Mouse (Mus musculus) neural tube, embryonic 12.5 days (tissue): ENCODE results near the gene Rcor1. TPM values are rescaled to one million over a fixed set of nuclear protein-coding genes. Genes with fewer than 3 reads are reported as not detected.

Source experiments
- ATAC-seq: fragments of 200-750 bp; cut with Nextera tagmentation; 2 replicates; pipeline ENCODE4 v1.8.0; 2017; ENCODE audit warnings: low read depth, mild to moderate bottlenecking, moderate TSS enrichment, moderate library complexity; ENCODE audit not compliant: low FRiP score
- H3K27ac ChIP-seq: fragments of 300-500 bp; sonication (generic); 2 replicates; pipeline ENCODE4 v1.5.1; 2016
- H3K27me3 ChIP-seq: fragments of 300-500 bp; sonication (generic); replicated peaks from 2 replicates; pipeline ENCODE4 v1.6.1; 2016; ENCODE audit warnings: mild to moderate bottlenecking
- H3K36me3 ChIP-seq: fragments of 300-500 bp; sonication (generic); 2 replicates; pipeline ENCODE4 v1.6.1; 2016; ENCODE audit warnings: mild to moderate bottlenecking
- H3K4me1 ChIP-seq: fragments of 300-500 bp; sonication (generic); 2 replicates; pipeline ENCODE4 v1.6.1; 2016
- H3K4me2 ChIP-seq: fragments of 300-500 bp; sonication (generic); replicated peaks from 2 replicates; pipeline ENCODE4 v1.6.1; 2016; ENCODE audit warnings: mild to moderate bottlenecking
- H3K4me3 ChIP-seq: fragments of 300-500 bp; sonication (generic); 2 replicates; pipeline ENCODE4 v1.5.1; 2016
- H3K9ac ChIP-seq: fragments of 300-500 bp; sonication (generic); 2 replicates; pipeline ENCODE4 v1.6.1; 2016; ENCODE audit warnings: mild to moderate bottlenecking
- H3K9me3 ChIP-seq: fragments of 300-500 bp; sonication (generic); 2 replicates; pipeline ENCODE4 v1.6.1; 2016; ENCODE audit warnings: mild to moderate bottlenecking
- WGBS: fragments of 180-500 bp; shearing (Covaris S2); methylation state at CpG from one replicate; pipeline ENCODE4 v1.1.7; 2016; 5-methylcytosine and 5-hydroxymethylcytosine counted together
- polyA plus RNA-seq: library from polyadenylated mRNA; unstranded; fragments of >200 nt; fragmentation: Nextera tagmentation; extraction: Ambion mirVana; gene quantifications from 2 replicates; pipeline ENCODE4 v1.2.1, GENCODE M21; 2016

Gene Rcor1
- polyA plus RNA-seq, 1 experiment from 2014 or later: 7.9 TPM

DNA sequence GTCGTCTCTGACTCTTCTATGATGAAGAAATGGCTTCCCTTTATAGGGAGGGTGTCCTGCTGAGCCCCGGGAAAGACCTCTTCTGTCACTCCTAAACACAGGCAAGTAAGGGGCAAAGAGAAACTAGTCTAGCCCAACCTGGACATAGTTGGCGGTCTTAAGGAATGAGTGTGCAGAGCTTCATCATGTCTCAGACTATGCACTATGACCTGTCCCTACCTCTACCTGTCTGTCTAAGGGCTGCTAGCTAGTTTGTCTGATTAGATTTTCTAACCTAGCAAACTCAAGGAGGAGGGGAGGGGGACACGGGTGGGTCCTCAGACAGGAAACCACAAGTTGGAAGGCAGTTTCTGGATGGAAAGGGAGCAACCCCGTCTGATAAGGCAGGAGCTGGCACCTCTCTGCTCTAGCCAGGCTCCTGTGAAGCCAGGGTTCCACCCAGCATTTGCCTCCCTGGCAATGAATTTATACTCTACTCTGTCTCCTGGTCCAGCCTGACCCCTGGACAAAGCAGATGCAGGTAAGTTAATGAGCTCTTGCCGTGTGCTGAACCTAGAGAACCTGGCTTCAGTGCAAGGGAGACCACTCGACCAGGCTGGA is 9.8 kb upstream of the Rcor1 start:
- no peak overlapping the region for H3K27ac ChIP-seq
- no peaks in the 10 kb centered on the region for H3K36me3 ChIP-seq
- no peaks in the 10 kb centered on the region for H3K9me3 ChIP-seq
- H3K4me3 ChIP-seq: no peak overlapping the region
- H3K4me2 ChIP-seq: no peak overlapping the region
- no peaks in the 10 kb centered on the region for H3K4me1 ChIP-seq
- no peak for ATAC-seq
- H3K9ac ChIP-seq: no peak overlapping the region
- 73% methylated on average over 7 of the region's 7 CpGs for WGBS
- no peaks in the 10 kb centered on the region for H3K27me3 ChIP-seq

DNA sequence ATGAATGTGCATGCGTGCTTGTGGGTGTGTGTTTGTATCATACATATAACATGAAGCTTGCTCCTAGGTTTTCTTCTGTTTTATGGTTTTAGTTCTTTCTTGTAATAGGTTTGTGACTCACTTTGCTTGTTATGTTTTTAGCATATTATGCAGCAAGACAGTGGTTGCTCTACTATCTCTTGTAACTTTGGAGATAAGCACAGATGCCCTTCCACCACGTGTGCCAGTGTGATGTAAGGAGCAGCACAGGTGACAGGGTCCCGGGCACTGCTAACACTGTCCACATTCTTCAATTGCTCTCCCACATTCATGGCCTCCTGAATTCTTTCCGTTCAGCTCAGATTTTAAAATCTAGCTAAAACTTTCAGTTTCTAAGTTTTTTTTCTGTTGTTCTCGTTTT is 6.3 kb upstream of the Rcor1 start:
- Histone ChIP-seq H3K27me3 (no peaks in the 10 kb centered on the region), H3K9me3 (no peaks in the 10 kb centered on the region), H3K4me2 (no peak overlapping the region), H3K36me3 (no peaks in the 10 kb centered on the region), H3K27ac (no peak overlapping the region), H3K9ac (no peak overlapping the region), H3K4me1 (peaks cover 7% of the 10 kb centered on the region), H3K4me3 (no peak overlapping the region)
- WGBS: 87% methylated on average over 5 of the region's 5 CpGs
- no peak for ATAC-seq

- Histone ChIP-seq H3K27ac (no peak overlapping the region), H3K4me3 (no peak overlapping the region), H3K9ac (no peak overlapping the region), H3K4me1 (peaks cover 9% of the 10 kb centered on the region), H3K36me3 (no peaks in the 10 kb centered on the region), H3K9me3 (no peaks in the 10 kb centered on the region), H3K27me3 (no peaks in the 10 kb centered on the region), H3K4me2 (no peak overlapping the region; the same call in 1 of the 2 replicates)
- no peak for ATAC-seq
- 69% methylated on average over 12 of the region's 12 CpGs for WGBS
Measured at GRCm38 (mm10) chr12:111035182-111035824, 3.8 kb upstream of the Rcor1 start.

DNA sequence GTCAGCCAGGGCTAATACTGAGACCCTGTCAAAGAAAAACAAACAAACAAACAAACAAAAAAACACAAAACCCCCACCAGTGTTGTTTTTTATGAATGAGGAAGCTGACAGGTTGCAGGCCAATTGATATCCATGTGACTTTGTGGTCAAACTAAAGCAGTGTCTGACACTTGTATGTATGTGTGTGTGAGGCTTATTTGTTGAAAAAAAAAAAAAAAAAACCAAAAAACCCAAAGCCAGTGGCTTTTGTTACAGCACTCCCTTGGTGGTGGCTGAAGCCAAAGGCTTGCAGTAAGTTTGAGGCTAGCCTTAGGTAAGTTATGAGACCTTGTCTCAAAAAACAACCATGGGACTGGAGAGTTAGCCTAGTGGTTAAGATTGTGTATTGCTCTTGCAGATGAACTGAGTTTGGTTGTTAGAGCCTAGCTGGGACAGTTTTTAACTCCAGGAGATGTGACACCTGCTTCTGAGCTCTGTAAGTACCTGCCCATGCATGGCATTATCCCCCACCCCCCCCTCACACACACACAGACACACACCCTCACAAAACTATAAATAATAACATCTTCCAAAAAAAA is 2.9 kb upstream of the Rcor1 start:
- no peak overlapping the region for H3K27ac ChIP-seq
- no peak overlapping the region for H3K4me2 ChIP-seq
- H3K4me3 ChIP-seq: no peak overlapping the region
- no peaks in the 10 kb centered on the region for H3K27me3 ChIP-seq
- H3K36me3 ChIP-seq: no peaks in the 10 kb centered on the region
- no peak overlapping the region for H3K9ac ChIP-seq
- H3K9me3 ChIP-seq: no peaks in the 10 kb centered on the region
- ATAC-seq: no peak
- H3K4me1 ChIP-seq: peaks cover 19% of the 10 kb centered on the region

- H3K9me3 ChIP-seq: no peaks in the 10 kb centered on the region
- 53% methylated on average over 18 of the region's 18 CpGs for WGBS
- peak overlapping the region; percentile 94 for H3K9ac ChIP-seq
- H3K4me2 ChIP-seq: peak overlapping the region; percentile 95
- no peaks in the 10 kb centered on the region for H3K27me3 ChIP-seq
- ATAC-seq: no peak
- H3K4me1 ChIP-seq: peaks cover 22% of the 10 kb centered on the region
- no peak overlapping the region for H3K27ac ChIP-seq
- peaks cover 3% of the 10 kb centered on the region; the same call in 1 of the 2 replicates for H3K36me3 ChIP-seq
- peak overlapping the region; percentile 97; the same call in 1 of the 2 replicates for H3K4me3 ChIP-seq
Measured at GRCm38 (mm10) chr12:111037241-111038180, 1.6 kb upstream of the Rcor1 start.

DNA sequence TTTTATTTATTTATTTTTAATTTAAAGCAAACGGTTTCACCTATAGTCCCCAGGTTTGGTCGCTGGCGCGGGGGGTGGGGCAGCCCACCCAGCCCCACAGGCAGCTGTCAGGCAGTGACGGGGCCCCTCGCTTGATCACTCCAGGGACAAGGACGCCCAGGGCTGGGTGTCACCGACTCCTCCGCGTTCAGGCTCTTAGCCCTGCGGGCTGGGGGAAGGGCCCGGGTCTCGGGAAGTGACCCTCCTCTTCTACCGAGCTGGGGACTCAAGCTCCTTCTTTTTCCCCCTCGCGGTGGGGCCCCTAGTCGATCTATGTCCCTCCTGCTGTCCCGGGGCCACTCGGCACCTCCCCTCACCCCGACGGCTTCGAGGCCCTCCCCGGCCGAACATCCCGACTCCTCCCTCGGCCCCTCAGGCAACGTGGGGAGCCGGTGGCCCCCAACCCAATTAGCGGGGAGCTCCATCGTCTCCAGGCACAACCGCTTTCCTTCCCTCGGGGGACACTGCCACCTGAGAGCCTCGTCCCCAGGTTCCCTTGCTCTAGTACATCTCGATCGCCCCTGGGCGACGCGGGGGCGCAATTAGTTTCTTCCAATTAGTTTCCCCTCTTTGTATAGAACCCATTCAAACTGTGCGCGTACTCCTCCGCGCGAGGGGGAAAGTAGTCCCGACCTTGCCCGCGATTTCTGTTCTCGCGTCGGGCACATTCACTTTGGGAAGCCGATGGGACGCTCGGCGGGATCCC is 748 bp upstream of the Rcor1 start:
- 1% methylated on average over 54 of the region's 54 CpGs for WGBS

GRCm38 (mm10) chr12:111039771-111040530 is 800 bp downstream of the Rcor1 start:
- WGBS: under 1% methylated on average over 65 of the region's 65 CpGs
- peak overlapping the region; percentile 97 for H3K4me3 ChIP-seq
- peak overlapping the region; percentile 98 for H3K27ac ChIP-seq
- peak overlapping the region; percentile 95 for H3K4me2 ChIP-seq
- H3K9me3 ChIP-seq: no peaks in the 10 kb centered on the region
- H3K4me1 ChIP-seq: peaks cover 22% of the 10 kb centered on the region
- peak overlapping the region; percentile 94 for H3K9ac ChIP-seq
- no peaks in the 10 kb centered on the region for H3K27me3 ChIP-seq
- ATAC-seq: no peak
- peaks cover 10% of the 10 kb centered on the region; the same call in 1 of the 2 replicates for H3K36me3 ChIP-seq

More for the DNA sequence above, 748 bp upstream of the Rcor1 start:
- ATAC-seq: peak; percentile 69
- Histone ChIP-seq H3K36me3 (peaks cover 8% of the 10 kb centered on the region; the same call in 1 of the 2 replicates), H3K27ac (peak overlapping the region; percentile 98), H3K27me3 (no peaks in the 10 kb centered on the region), H3K4me3 (peak overlapping the region; percentile 97), H3K9me3 (no peaks in the 10 kb centered on the region), H3K4me2 (peak overlapping the region; percentile 95), H3K4me1 (peaks cover 22% of the 10 kb centered on the region), H3K9ac (peak overlapping the region; percentile 94)

GRCm38 (mm10) chr12:111040531-111040860 is 1.3 kb downstream of the Rcor1 start:
- Histone ChIP-seq H3K27ac (no peak overlapping the region), H3K4me3 (peak overlapping the region; percentile 97)
- 3% methylated on average over 3 of the region's 3 CpGs for WGBS

DNA sequence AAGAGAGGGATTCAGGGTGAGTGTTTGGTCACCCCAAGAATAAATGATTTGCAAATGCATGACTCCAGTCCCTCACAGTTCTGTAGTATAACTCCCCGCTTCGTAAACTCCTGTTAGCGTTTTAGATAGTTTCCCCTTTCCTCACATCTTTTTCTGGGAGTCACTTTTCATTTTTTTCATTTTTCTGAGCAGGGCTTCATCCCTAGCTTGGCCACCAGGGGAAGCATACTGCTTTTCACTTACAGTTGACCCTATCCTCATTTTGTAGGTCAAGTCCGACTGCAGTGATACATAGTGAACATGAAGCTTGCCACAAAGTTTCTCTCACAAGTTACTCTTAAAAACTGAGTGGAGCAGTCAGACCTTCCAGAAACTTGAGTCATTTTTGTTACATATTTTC is 2.0 kb downstream of the Rcor1 start:
- Histone ChIP-seq H3K4me1 (peaks cover 22% of the 10 kb centered on the region), H3K36me3 (peaks cover 14% of the 10 kb centered on the region; the same call in 1 of the 2 replicates), H3K4me3 (no peak overlapping the region), H3K9me3 (no peaks in the 10 kb centered on the region), H3K9ac (no peak overlapping the region), H3K4me2 (peak overlapping the region; percentile 95), H3K27me3 (no peaks in the 10 kb centered on the region), H3K27ac (no peak overlapping the region)
- ATAC-seq: no peak
- 62% methylated on average over 4 of the region's 4 CpGs for WGBS

More at GRCm38 (mm10) chr12:111040531-111040860, 1.3 kb downstream of the Rcor1 start:
- peak overlapping the region; percentile 95 for H3K4me2 ChIP-seq
- peaks cover 22% of the 10 kb centered on the region for H3K4me1 ChIP-seq
- no peaks in the 10 kb centered on the region for H3K27me3 ChIP-seq
- ATAC-seq: no peak
- no peaks in the 10 kb centered on the region for H3K9me3 ChIP-seq
- peaks cover 10% of the 10 kb centered on the region; the same call in 1 of the 2 replicates for H3K36me3 ChIP-seq
- H3K9ac ChIP-seq: peak overlapping the region; percentile 94

DNA sequence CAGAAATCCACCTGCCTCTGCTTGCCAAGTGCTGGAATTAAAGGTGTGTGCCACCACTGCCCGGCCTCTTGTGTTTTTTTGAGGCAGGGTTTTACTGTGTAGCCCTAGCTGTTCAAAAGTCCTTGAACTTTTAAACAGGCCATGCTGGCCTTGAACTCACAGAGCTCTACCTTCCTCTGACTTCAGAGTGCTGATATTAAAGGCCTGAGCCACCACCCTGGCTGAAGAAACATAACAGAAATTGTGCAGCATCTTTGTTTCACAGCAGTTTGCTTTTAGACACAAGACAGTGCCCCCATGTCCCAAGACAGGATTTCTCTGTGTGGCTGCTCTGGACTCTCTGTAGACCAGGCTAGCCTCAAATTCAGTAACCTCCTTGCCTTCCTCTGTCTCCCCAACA is 3.2 kb downstream of the Rcor1 start:
- ATAC-seq: no peak
- Histone ChIP-seq H3K9me3 (no peaks in the 10 kb centered on the region), H3K27ac (no peak overlapping the region), H3K36me3 (peaks cover 14% of the 10 kb centered on the region; the same call in 1 of the 2 replicates), H3K4me3 (no peak overlapping the region), H3K4me2 (no peak overlapping the region), H3K27me3 (no peaks in the 10 kb centered on the region), H3K9ac (no peak overlapping the region), H3K4me1 (peaks cover 19% of the 10 kb centered on the region)
- WGBS: 89% methylated on average over 1 of the region's 1 CpGs

DNA sequence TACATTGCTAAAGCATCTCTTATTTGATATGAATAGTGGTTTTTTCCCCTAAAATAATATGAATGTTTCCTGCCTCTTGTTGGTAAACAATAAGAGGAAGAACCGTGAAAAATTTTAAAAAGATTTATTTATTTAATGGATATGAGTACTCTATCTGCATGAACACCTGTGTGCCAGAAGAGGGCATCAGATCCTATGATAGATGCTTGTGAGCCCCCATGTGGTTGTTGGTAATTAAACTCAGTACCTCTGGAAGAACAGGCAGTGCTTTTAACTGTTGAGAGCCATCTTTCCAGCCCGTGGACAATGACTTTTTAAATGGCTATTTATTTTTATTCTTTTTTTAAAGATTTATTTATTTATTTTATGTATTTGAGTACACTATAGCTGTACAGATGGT is 5.7 kb downstream of the Rcor1 start:
- no peak overlapping the region for H3K9ac ChIP-seq
- WGBS: 87% methylated on average over 2 of the region's 2 CpGs

More for the DNA sequence above, 5.7 kb downstream of the Rcor1 start:
- no peak overlapping the region for H3K4me2 ChIP-seq
- H3K27me3 ChIP-seq: no peaks in the 10 kb centered on the region
- H3K36me3 ChIP-seq: peaks cover 14% of the 10 kb centered on the region; the same call in 1 of the 2 replicates
- peaks cover 14% of the 10 kb centered on the region for H3K4me1 ChIP-seq
- H3K4me3 ChIP-seq: no peak overlapping the region
- ATAC-seq: no peak
- no peak overlapping the region for H3K27ac ChIP-seq
- no peaks in the 10 kb centered on the region for H3K9me3 ChIP-seq
